Mouse (Mus musculus): ENCODE data around the gene Cdkal1. TPM values are rescaled to one million over a fixed set of nuclear protein-coding genes. Genes with fewer than 3 reads are reported as not detected.

The Cdkal1 gene
- polyA plus RNA-seq, 1 experiment = 1.2 TPM

- Histone ChIP-seq H3K4me1 (ENCODE audit: control insufficient read depth, insufficient read depth, insufficient read length) (no peaks in the 10 kb centered on the region), H3K36me3 (ENCODE audit: control insufficient read depth, insufficient read depth, low read length) (peaks cover 5% of the 10 kb centered on the region; the same call in 1 of the 2 replicates), H3K27me3 (ENCODE audit: control insufficient read depth, insufficient read depth, low read length) (no peaks in the 10 kb centered on the region), H3K4me3 (ENCODE audit: extremely low read depth, insufficient read depth, insufficient read length) (no peak overlapping the region), H3K27ac (ENCODE audit: insufficient read depth, low read length) (no peak overlapping the region)
- WGBS = 81% methylated on average over 3 of the region's 3 CpGs
- DNase-seq (ENCODE audit: low read depth in 1 of 2, low spot score in 2 of 2) = no peak
- TF ChIP-seq CTCF (IDR thresholded peaks at IDR 0.05; ENCODE audit: extremely low read depth, insufficient read depth, insufficient read length, insufficient replicate concordance) = no peak
- TF ChIP-seq POLR2A (IDR thresholded peaks at IDR 0.05; ENCODE audit: low read depth, low read length) = no peak
Observed at GRCm38 (mm10) chr13:29355484-29356157, 499.9 kb downstream of the Cdkal1 start.

DNA sequence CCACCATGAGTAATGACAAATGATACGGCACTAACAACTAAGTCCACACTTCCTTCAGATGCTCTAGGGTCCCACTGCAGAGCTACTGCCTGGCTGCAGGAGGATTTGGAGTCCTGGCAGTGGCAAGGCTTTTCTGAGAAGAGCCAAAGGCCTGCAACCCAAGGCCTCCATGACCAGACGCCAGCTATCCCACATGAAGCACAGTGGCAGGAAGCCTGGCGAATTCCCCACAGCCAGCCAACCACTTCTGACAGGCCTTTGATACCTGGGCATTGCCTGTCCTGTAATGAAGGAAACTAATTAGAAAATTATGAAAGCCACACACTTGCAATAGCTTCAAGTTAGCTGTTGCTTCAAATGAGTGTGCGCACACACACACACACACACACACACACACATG is 500.5 kb downstream of the Cdkal1 start:
- DNase-seq (ENCODE audit: low read depth in 1 of 2, low spot score in 2 of 2) = no peak
- no peak overlapping the region for H3K27ac ChIP-seq (ENCODE audit: insufficient read depth, low read length)
- WGBS = 90% methylated on average over 4 of the region's 4 CpGs
- no peaks in the 10 kb centered on the region for H3K27me3 ChIP-seq (ENCODE audit: control insufficient read depth, insufficient read depth, low read length)
- H3K36me3 ChIP-seq (ENCODE audit: control insufficient read depth, insufficient read depth, low read length) = peaks cover 5% of the 10 kb centered on the region; the same call in 1 of the 2 replicates
- H3K4me1 ChIP-seq (ENCODE audit: control insufficient read depth, insufficient read depth, insufficient read length) = no peaks in the 10 kb centered on the region
- TF ChIP-seq POLR2A (IDR thresholded peaks at IDR 0.05; ENCODE audit: low read depth, low read length) (no peak), CTCF (IDR thresholded peaks at IDR 0.05; ENCODE audit: extremely low read depth, insufficient read depth, insufficient read length, insufficient replicate concordance) (no peak)
- no peak overlapping the region for H3K4me3 ChIP-seq (ENCODE audit: extremely low read depth, insufficient read depth, insufficient read length)

DNA sequence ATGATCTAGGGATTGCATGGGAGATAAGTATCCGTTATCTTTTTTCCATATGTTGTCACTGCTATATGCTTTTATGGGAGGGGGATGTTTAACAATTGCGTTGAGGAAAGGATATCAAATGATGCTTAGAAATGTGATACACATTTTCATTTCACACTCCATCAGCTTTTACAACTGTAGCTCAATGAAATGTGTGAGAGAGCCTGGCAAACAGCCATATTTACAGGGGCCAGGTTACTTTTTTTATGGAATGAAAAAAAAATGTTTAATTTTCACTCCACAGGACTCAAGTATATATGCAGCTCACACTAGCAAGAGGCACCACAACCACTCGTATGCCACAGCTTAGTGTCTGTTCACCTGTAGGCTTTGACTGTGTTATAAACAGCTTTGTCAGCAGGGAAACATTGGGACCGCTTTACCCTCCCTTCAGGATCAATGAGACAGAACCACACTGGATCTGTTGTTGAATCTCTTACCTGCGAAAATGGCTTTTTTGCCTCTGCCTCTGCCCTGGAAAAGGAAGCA is 501.5 kb downstream of the Cdkal1 start:
- WGBS = 92% methylated on average over 5 of the region's 5 CpGs

GRCm38 (mm10) chr13:29351023-29351684 is 504.3 kb downstream of the Cdkal1 start:
- Histone ChIP-seq H3K36me3 (ENCODE audit: control insufficient read depth, insufficient read depth, low read length) (peaks cover 8% of the 10 kb centered on the region), H3K4me1 (ENCODE audit: control insufficient read depth, insufficient read depth, insufficient read length) (no peaks in the 10 kb centered on the region), H3K27ac (ENCODE audit: insufficient read depth, low read length) (no peak overlapping the region), H3K4me3 (ENCODE audit: extremely low read depth, insufficient read depth, insufficient read length) (no peak overlapping the region), H3K27me3 (ENCODE audit: control insufficient read depth, insufficient read depth, low read length) (no peaks in the 10 kb centered on the region)
- no peak for TF ChIP-seq CTCF (IDR thresholded peaks at IDR 0.05; ENCODE audit: extremely low read depth, insufficient read depth, insufficient read length, insufficient replicate concordance)
- no peak for TF ChIP-seq POLR2A (IDR thresholded peaks at IDR 0.05; ENCODE audit: low read depth, low read length)
- 93% methylated on average over 9 of the region's 9 CpGs for WGBS
- DNase-seq (ENCODE audit: low read depth in 1 of 2, low spot score in 2 of 2) = no peak

More for the DNA sequence above, 501.5 kb downstream of the Cdkal1 start:
- no peaks in the 10 kb centered on the region for H3K27me3 ChIP-seq (ENCODE audit: control insufficient read depth, insufficient read depth, low read length)
- DNase-seq (ENCODE audit: low read depth in 1 of 2, low spot score in 2 of 2) = no peak
- no peak overlapping the region for H3K4me3 ChIP-seq (ENCODE audit: extremely low read depth, insufficient read depth, insufficient read length)
- H3K4me1 ChIP-seq (ENCODE audit: control insufficient read depth, insufficient read depth, insufficient read length) = no peaks in the 10 kb centered on the region
- H3K27ac ChIP-seq (ENCODE audit: insufficient read depth, low read length) = no peak overlapping the region
- TF ChIP-seq POLR2A (IDR thresholded peaks at IDR 0.05; ENCODE audit: low read depth, low read length) = no peak
- TF ChIP-seq CTCF (IDR thresholded peaks at IDR 0.05; ENCODE audit: extremely low read depth, insufficient read depth, insufficient read length, insufficient replicate concordance) = no peak
- peaks cover 5% of the 10 kb centered on the region; the same call in 1 of the 2 replicates for H3K36me3 ChIP-seq (ENCODE audit: control insufficient read depth, insufficient read depth, low read length)

DNA sequence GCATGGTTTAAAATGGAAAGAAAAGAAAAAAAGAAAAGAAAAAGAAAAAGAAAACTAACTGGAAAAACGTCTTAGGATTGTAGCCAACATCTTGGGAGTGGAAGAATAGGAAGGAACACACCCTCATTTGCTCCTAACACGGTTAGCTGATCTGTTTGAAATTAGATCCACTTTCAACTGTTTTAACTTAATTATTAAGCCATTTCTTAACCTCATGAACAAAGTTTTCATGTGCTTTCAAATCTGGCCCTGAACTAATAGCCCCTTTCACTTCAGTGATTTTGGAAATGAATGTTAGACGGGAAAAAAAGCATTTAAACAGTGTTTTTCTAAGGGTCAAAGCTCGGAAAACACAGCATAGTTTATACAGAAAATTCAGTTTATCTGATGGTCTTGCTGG is 505.5 kb downstream of the Cdkal1 start:
- H3K36me3 ChIP-seq (ENCODE audit: control insufficient read depth, insufficient read depth, low read length) = peaks cover 8% of the 10 kb centered on the region
- H3K27me3 ChIP-seq (ENCODE audit: control insufficient read depth, insufficient read depth, low read length) = no peaks in the 10 kb centered on the region
- WGBS = 92% methylated on average over 4 of the region's 4 CpGs
- no peak overlapping the region for H3K4me3 ChIP-seq (ENCODE audit: extremely low read depth, insufficient read depth, insufficient read length)
- no peaks in the 10 kb centered on the region for H3K4me1 ChIP-seq (ENCODE audit: control insufficient read depth, insufficient read depth, insufficient read length)
- no peak overlapping the region for H3K27ac ChIP-seq (ENCODE audit: insufficient read depth, low read length)
- no peak for DNase-seq (ENCODE audit: low read depth in 1 of 2, low spot score in 2 of 2)
- no peak for TF ChIP-seq CTCF (IDR thresholded peaks at IDR 0.05; ENCODE audit: extremely low read depth, insufficient read depth, insufficient read length, insufficient replicate concordance)
- no peak for TF ChIP-seq POLR2A (IDR thresholded peaks at IDR 0.05; ENCODE audit: low read depth, low read length)

DNA sequence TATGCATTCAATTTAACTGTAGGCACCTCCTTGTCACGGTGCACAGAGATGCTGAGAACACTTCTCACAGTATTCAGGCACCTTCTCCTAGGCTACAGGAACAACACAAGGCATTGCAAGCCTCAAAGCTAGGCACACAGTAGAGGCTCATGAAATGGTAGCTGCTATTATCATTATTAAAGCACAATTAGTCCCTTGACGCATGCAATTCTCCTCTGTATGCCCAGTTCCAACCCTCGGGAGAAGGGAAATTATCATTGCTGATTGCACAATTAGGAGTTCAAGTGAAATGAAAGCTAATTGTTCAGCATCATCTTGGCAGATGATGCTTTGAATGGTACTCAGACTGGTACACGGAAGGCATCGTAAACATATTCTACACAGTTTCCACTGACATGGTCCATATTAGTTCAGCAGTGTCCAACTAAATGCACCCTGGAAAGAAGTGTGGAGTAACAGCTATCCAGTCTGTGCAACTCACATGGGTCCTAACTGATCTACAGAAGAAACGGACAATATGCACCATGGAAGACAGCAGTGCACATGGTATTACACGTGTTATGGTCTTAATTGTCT is 506.0 kb downstream of the Cdkal1 start:
- no peak for TF ChIP-seq POLR2A (IDR thresholded peaks at IDR 0.05; ENCODE audit: low read depth, low read length)
- TF ChIP-seq CTCF (IDR thresholded peaks at IDR 0.05; ENCODE audit: extremely low read depth, insufficient read depth, insufficient read length, insufficient replicate concordance) = no peak
- WGBS = 93% methylated on average over 7 of the region's 7 CpGs
- Histone ChIP-seq H3K4me3 (ENCODE audit: extremely low read depth, insufficient read depth, insufficient read length) (no peak overlapping the region), H3K27ac (ENCODE audit: insufficient read depth, low read length) (no peak overlapping the region), H3K27me3 (ENCODE audit: control insufficient read depth, insufficient read depth, low read length) (no peaks in the 10 kb centered on the region), H3K36me3 (ENCODE audit: control insufficient read depth, insufficient read depth, low read length) (peaks cover 8% of the 10 kb centered on the region), H3K4me1 (ENCODE audit: control insufficient read depth, insufficient read depth, insufficient read length) (no peaks in the 10 kb centered on the region)
- DNase-seq (ENCODE audit: low read depth in 1 of 2, low spot score in 2 of 2) = no peak
